Comparison of ENCODE assay signal across 8 mouse cellular contexts in genomic region chr13:74770480-74770879, GRCm38 (mm10). TPM values are rescaled to one million over a fixed set of nuclear protein-coding genes. Genes with fewer than 3 reads are reported as not detected.
A peak's percentile ranks its signal among the peaks of the same experiment; 100 is the strongest.
DNase-seq lines count a peak whose midpoint lies in the region; ATAC-seq and TF ChIP-seq lines count a peak whose summit lies in the region.

No protein-coding gene starts in this region.

- peak; percentile 99 for ATAC-seq in embryonic facial prominence, embryonic 14.5 days (ENCODE audit: low read depth)
- peak; percentile 99 for ATAC-seq in limb, embryonic 13.5 days (ENCODE audit: low FRiP score, low read depth)
- peak; percentile 96 for ATAC-seq in midbrain, embryonic 16.5 days

- peak overlapping the region; percentile 54 for H3K4me3 ChIP-seq in embryonic facial prominence, embryonic 14.5 days (ENCODE audit: low read depth, low read length)
- peak overlapping the region; percentile 59 for H3K4me3 ChIP-seq in heart, adult 2 months
- H3K4me3 ChIP-seq in limb, embryonic 13.5 days = peak overlapping the region; percentile 52
- peak overlapping the region; percentile 47 for H3K4me3 ChIP-seq in midbrain, embryonic 16.5 days (ENCODE audit: low read depth, low read length)

- H3K27ac ChIP-seq in embryonic facial prominence, embryonic 14.5 days (replicated peaks; ENCODE audit: low read depth, low read length) = peak overlapping the region; percentile 91
- peak overlapping the region; percentile 88 for H3K27ac ChIP-seq in heart, adult 2 months
- H3K27ac ChIP-seq in limb, embryonic 13.5 days = peak overlapping the region; percentile 79; the same call in 1 of the 2 replicates
- H3K27ac ChIP-seq in midbrain, embryonic 16.5 days (ENCODE audit: low read length) = no peak overlapping the region

- H3K4me1 ChIP-seq in embryonic facial prominence, embryonic 14.5 days (ENCODE audit: control insufficient read depth, insufficient read depth, low read length) = no peaks in the 10 kb centered on the region; the same call in 1 of the 2 replicates
- peaks cover 1% of the 10 kb centered on the region; the same call in 1 of the 2 replicates for H3K4me1 ChIP-seq in heart, adult 2 months (ENCODE audit: control insufficient read depth, insufficient read depth, low read length)
- H3K4me1 ChIP-seq in limb, embryonic 13.5 days = no peaks in the 10 kb centered on the region
- peaks cover 2% of the 10 kb centered on the region; the same call in 1 of the 2 replicates for H3K4me1 ChIP-seq in midbrain, embryonic 16.5 days (ENCODE audit: control insufficient read depth, insufficient read depth, low read length)

- peak; percentile 85 for TF ChIP-seq POLR2A in heart, adult 2 months (IDR thresholded peaks at IDR 0.05; ENCODE audit: insufficient read depth, low read depth, low read length)

- H3K36me3 ChIP-seq in embryonic facial prominence, embryonic 14.5 days (ENCODE audit: control insufficient read depth, insufficient read depth, low read length) = no peaks in the 10 kb centered on the region
- H3K36me3 ChIP-seq in heart, adult 2 months (ENCODE audit: control insufficient read depth, insufficient read depth, low read length) = peaks cover 7% of the 10 kb centered on the region
- H3K36me3 ChIP-seq in limb, embryonic 13.5 days = no peaks in the 10 kb centered on the region
- H3K36me3 ChIP-seq in midbrain, embryonic 16.5 days (ENCODE audit: control insufficient read depth, insufficient read depth, low read length) = no peaks in the 10 kb centered on the region

- TF ChIP-seq EP300 in heart, adult 2 months (IDR thresholded peaks at IDR 0.05; ENCODE audit: insufficient read depth, low read depth, low read length) = peak; percentile 73; the same call in 1 of the 2 replicates

- peak overlapping the region; percentile 63 for H3K9ac ChIP-seq in embryonic facial prominence, embryonic 14.5 days (ENCODE audit: low read depth, low read length)
- H3K9ac ChIP-seq in heart, adult 2 months (ENCODE audit: low read depth, low read length) = peak overlapping the region; percentile 60
- H3K9ac ChIP-seq in limb, embryonic 13.5 days = peak overlapping the region; percentile 72
- peak overlapping the region; percentile 63 for H3K9ac ChIP-seq in midbrain, embryonic 16.5 days (ENCODE audit: low read depth, low read length)

- TF ChIP-seq CTCF in heart, adult 2 months (IDR thresholded peaks at IDR 0.05) = peak; percentile 81

- peak overlapping the region; percentile 64 for H3K4me2 ChIP-seq in embryonic facial prominence, embryonic 14.5 days (ENCODE audit: low read depth, low read length)
- H3K4me2 ChIP-seq in limb, embryonic 13.5 days (replicated peaks) = peak overlapping the region; percentile 66
- H3K4me2 ChIP-seq in midbrain, embryonic 16.5 days (ENCODE audit: low read length) = peak overlapping the region; percentile 89

- no peaks in the 10 kb centered on the region for H3K9me3 ChIP-seq in embryonic facial prominence, embryonic 14.5 days (ENCODE audit: control insufficient read depth, low read length)
- H3K9me3 ChIP-seq in limb, embryonic 13.5 days = no peaks in the 10 kb centered on the region
- H3K9me3 ChIP-seq in midbrain, embryonic 16.5 days (replicated peaks; ENCODE audit: control insufficient read depth, low read length, poor library complexity, severe bottlenecking) = no peaks in the 10 kb centered on the region

- intact Hi-C loops in heart, adult 2 months (cut with DNase I) = loop anchor here (1.0 to 2.0 kb wide), 2 partner anchors 38 to 132 kb away; partner anchors contain the start of genes Cast and Erap1

- DNase-seq in 3T3-L1 (ENCODE audit: low read depth, low spot score) = peak; percentile 97
- peak; percentile 68 to 83 for DNase-seq in adrenal gland, postnatal 4 days (ENCODE audit: low spot score in 2 of 2)
- DNase-seq in embryonic facial prominence, embryonic 14.5 days (ENCODE audit: low spot score) = peak; percentile 96
- peak; percentile 90 to 93 for DNase-seq in heart, adult 2 months
- DNase-seq in kidney, adult 8-10 months = peak; percentile 94 to 95
- DNase-seq in spleen, postnatal 10 days (ENCODE audit: low spot score in 2 of 2) = peak; percentile 82 to 93

- peaks cover 2% of the 10 kb centered on the region; the same call in 1 of the 2 replicates for H3K79me2 ChIP-seq in heart, adult 2 months (replicated peaks; ENCODE audit: control insufficient read depth, insufficient read depth, low read length)

- under 1% methylated on average over 21 of the region's 21 CpGs for WGBS in embryonic facial prominence, embryonic 14.5 days
- WGBS in heart, adult 2 months = under 1% methylated on average over 21 of the region's 21 CpGs
- WGBS in limb, embryonic 13.5 days = under 1% methylated on average over 21 of the region's 21 CpGs
- under 1% methylated on average over 21 of the region's 21 CpGs for WGBS in midbrain, embryonic 16.5 days

- no peaks in the 10 kb centered on the region for H3K27me3 ChIP-seq in embryonic facial prominence, embryonic 14.5 days (replicated peaks; ENCODE audit: control insufficient read depth, insufficient read depth, low read length)
- no peaks in the 10 kb centered on the region for H3K27me3 ChIP-seq in heart, adult 2 months (ENCODE audit: control insufficient read depth, insufficient read depth, low read length)
- H3K27me3 ChIP-seq in limb, embryonic 13.5 days = no peaks in the 10 kb centered on the region
- H3K27me3 ChIP-seq in midbrain, embryonic 16.5 days (ENCODE audit: control insufficient read depth, insufficient read depth, low read depth, low read length) = no peaks in the 10 kb centered on the region

RNA-seq across cellular contexts. Expression of gene Cast, which starts 38.1 kb away (rescaled TPM):
- 10 to 100 TPM; 64.5 to 65.8 TPM for total RNA-seq in adrenal gland, postnatal 4 days (2021)
- 42.5 and 47.9 TPM in 2 replicates for polyA plus RNA-seq in embryonic facial prominence, embryonic 14.5 days (2014; fragmentation: Nextera tagmentation; extraction: Ambion mirVana)
- 100 to 1,000 TPM; 102 to 115 TPM for total RNA-seq in heart, adult 2 months (2021)
- polyA plus RNA-seq in heart, adult 2 months (2012; rRNA removed) = 18.9 and 32.2 TPM in 2 replicates
- 34.1 and 34.3 TPM in 2 replicates for polyA plus RNA-seq in limb, embryonic 13.5 days (2015; fragmentation: Nextera tagmentation; extraction: Ambion mirVana)
- polyA plus RNA-seq in midbrain, embryonic 16.5 days (2015; fragmentation: Nextera tagmentation; extraction: Ambion mirVana) = 6.0 and 7.2 TPM in 2 replicates
